Mouse (Mus musculus) liver, embryonic 14.5 days (tissue): ENCODE results near the gene Tmem260.

ENCODE experiments used
- CTCF ChIP-seq: IDR thresholded peaks from 2 replicates; pipeline ENCODE4 v1.5.1; 2016; ENCODE audit warnings: antibody characterized with exemption, low read depth, control low read depth
- EP300 ChIP-seq: IDR thresholded peaks from 2 replicates; pipeline ENCODE4 v1.6.1; 2016; ENCODE audit warnings: antibody characterized with exemption, low read depth

DNA sequence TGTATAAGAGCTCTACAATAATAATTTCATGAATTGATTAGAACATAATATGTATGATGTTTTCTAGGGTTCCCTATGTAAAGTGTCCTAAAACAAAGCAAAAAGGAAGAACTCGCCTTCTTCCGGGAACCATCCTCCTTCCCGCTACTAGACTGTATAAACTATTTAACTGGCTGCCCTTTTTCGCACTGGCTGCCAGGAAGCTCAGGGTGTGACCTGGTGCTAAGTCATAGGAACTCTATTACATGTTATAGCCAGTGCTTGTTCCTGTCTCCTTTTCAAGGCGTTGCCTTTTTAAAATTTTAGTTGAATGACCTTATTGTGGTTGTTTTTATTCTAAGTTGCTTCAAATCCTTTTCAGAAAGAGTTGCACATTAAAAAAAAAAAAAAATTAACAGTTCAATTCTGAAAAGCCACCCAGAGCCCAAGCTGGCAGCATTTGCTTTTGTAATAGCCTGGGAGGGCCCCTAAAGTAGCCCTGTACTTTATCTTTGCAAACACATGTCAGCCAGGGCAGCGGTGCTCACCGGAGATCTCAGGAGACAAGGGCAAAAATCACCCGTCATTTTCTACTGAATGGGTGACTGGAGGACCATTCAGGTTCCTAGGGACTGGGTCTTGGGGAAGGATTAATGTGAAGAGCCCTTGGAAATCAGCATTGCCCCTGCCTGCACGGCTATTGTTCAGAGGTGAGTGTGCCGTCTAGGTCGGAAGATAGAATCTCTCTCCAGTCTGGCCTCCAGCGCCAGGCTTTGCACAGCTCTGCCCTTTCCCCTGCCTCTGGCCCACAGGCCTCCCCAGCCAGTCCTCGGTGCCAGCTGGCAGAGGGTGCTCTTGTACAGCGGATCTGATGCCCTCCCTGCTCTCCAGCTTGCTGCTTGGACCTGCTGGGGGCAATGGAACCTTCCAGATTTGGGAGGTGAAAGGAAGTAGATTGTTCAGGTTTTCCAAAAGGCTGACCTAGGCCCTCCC lies 92.2 kb downstream of the Tmem260 start:
- TF ChIP-seq CTCF: peak; percentile 78
- TF ChIP-seq EP300: peak; percentile 90
